10 mouse cellular contexts compared by ENCODE assay signal in genomic region chr5:65638896-65639295, GRCm38 (mm10).
"Had no signal": no experiment of that assay in that cellular context is flagged by ENCODE, and none has a peak within 500 bp of the region (broad histone marks: within the 10 kb centered on the region; RNA-seq: fewer than 3 reads in every experiment).

No protein-coding gene starts in this region.

- DNase-seq: liver, postnatal 0 days; lung, embryonic 14.5 days; lung, postnatal 10 days; lung, postnatal 4 days; midbrain, embryonic 14.5 days; retina, postnatal 1 day; right cerebral cortex, adult 18-20 months; right cerebral cortex, postnatal 14 days; thymus, adult 2 months; thymus, postnatal 25 days had no signal
